Mouse (Mus musculus) liver, embryonic 15.5 days (tissue): ENCODE measurements around the gene Gm20696. TPM values are rescaled to one million over a fixed set of nuclear protein-coding genes. Genes with fewer than 3 reads are reported as not detected.

Experiments
- ATAC-seq: fragments of 200-750 bp; cut with Nextera tagmentation; 2 replicates; pipeline ENCODE4 v1.8.0; 2017; ENCODE audit warnings: moderate number of reproducible peaks, mild to moderate bottlenecking, moderate library complexity; ENCODE audit not compliant: insufficient read depth
- H3K27ac ChIP-seq: fragments of 300-500 bp; sonication (generic); replicated peaks from 2 replicates; pipeline ENCODE4 v1.5.1; 2015; ENCODE audit warnings: mild to moderate bottlenecking, inconsistent platforms
- H3K27me3 ChIP-seq: fragments of 300-500 bp; sonication (generic); 2 replicates; pipeline ENCODE4 v1.6.1; 2015; ENCODE audit warnings: mild to moderate bottlenecking, inconsistent platforms
- H3K36me3 ChIP-seq: fragments of 300-500 bp; sonication (generic); replicated peaks from 2 replicates; pipeline ENCODE4 v1.6.1; 2015; ENCODE audit warnings: moderate library complexity, mild to moderate bottlenecking, inconsistent platforms
- H3K4me1 ChIP-seq: fragments of 300-500 bp; sonication (generic); replicated peaks from 2 replicates; pipeline ENCODE4 v1.6.1; 2015; ENCODE audit warnings: inconsistent platforms
- H3K4me2 ChIP-seq: fragments of 300-500 bp; sonication (generic); 2 replicates; pipeline ENCODE4 v1.6.1; 2015; ENCODE audit warnings: moderate library complexity, mild to moderate bottlenecking, inconsistent platforms
- H3K4me3 ChIP-seq: fragments of 300-500 bp; sonication (generic); replicated peaks from 2 replicates; pipeline ENCODE4 v1.5.1; 2015; ENCODE audit warnings: mild to moderate bottlenecking, inconsistent platforms
- H3K9ac ChIP-seq: fragments of 300-500 bp; sonication (generic); 2 replicates; pipeline ENCODE4 v1.6.1; 2015; ENCODE audit warnings: moderate library complexity, mild to moderate bottlenecking, inconsistent platforms
- H3K9me3 ChIP-seq: fragments of 300-500 bp; sonication (generic); replicated peaks from 2 replicates; pipeline ENCODE4 v1.6.1; 2016; ENCODE audit warnings: inconsistent platforms
- WGBS: fragments of 180-500 bp; shearing (Covaris S2); methylation state at CpG from one replicate; pipeline ENCODE4 v1.1.7; 2015; ENCODE audit warnings: mixed read lengths; ENCODE audit not compliant: insufficient replicate concordance; 5-methylcytosine and 5-hydroxymethylcytosine counted together
- polyA plus RNA-seq: library from polyadenylated mRNA; unstranded; fragments of >200 nt; fragmentation: Nextera tagmentation; extraction: Ambion mirVana; gene quantifications from 2 replicates; pipeline ENCODE4 v1.2.1, GENCODE M21; 2015

Gm20696 gene
- polyA plus RNA-seq, 1 experiment from 2014 or later: 0.75 TPM

- Histone ChIP-seq H3K4me1 (peaks cover 22% of the 10 kb centered on the region), H3K9me3 (no peaks in the 10 kb centered on the region), H3K27me3 (no peaks in the 10 kb centered on the region), H3K9ac (no peak overlapping the region), H3K27ac (no peak overlapping the region), H3K4me2 (no peak overlapping the region), H3K36me3 (no peaks in the 10 kb centered on the region), H3K4me3 (no peak overlapping the region)
- ATAC-seq: no peak
- WGBS: 59% methylated on average over 5 of the region's 5 CpGs
Measured at GRCm38 (mm10) chr6:99280619-99281018, 386.0 kb downstream of the Gm20696 start.

GRCm38 (mm10) chr6:99277251-99277650, 389.3 kb downstream of the Gm20696 start:
- no peak for ATAC-seq
- H3K4me1 ChIP-seq: peaks cover 15% of the 10 kb centered on the region; the same call in 1 of the 2 replicates
- no peak overlapping the region for H3K4me2 ChIP-seq
- no peak overlapping the region for H3K4me3 ChIP-seq
- no peak overlapping the region for H3K9ac ChIP-seq
- no peaks in the 10 kb centered on the region for H3K9me3 ChIP-seq
- H3K36me3 ChIP-seq: no peaks in the 10 kb centered on the region
- 62% methylated on average over 1 of the region's 1 CpGs for WGBS
- H3K27me3 ChIP-seq: no peaks in the 10 kb centered on the region
- H3K27ac ChIP-seq: no peak overlapping the region

GRCm38 (mm10) chr6:99276297-99276653, 390.3 kb downstream of the Gm20696 start:
- Histone ChIP-seq H3K4me1 (peaks cover 23% of the 10 kb centered on the region; the same call in 1 of the 2 replicates), H3K27ac (no peak overlapping the region), H3K27me3 (no peaks in the 10 kb centered on the region), H3K9me3 (no peaks in the 10 kb centered on the region), H3K4me2 (0 out of 2 replicates have a peak overlapping the region, but pooled peaks have one; percentile 0), H3K36me3 (no peaks in the 10 kb centered on the region), H3K9ac (no peak overlapping the region), H3K4me3 (no peak overlapping the region)
- ATAC-seq: no peak
- WGBS: 54% methylated on average over 7 of the region's 7 CpGs

- H3K4me2 ChIP-seq: peak overlapping the region; percentile 0; the same call in 1 of the 2 replicates
- H3K9ac ChIP-seq: no peak overlapping the region
- H3K4me1 ChIP-seq: peaks cover 23% of the 10 kb centered on the region; the same call in 1 of the 2 replicates
- no peaks in the 10 kb centered on the region for H3K27me3 ChIP-seq
- H3K4me3 ChIP-seq: peak overlapping the region; percentile 2; the same call in 1 of the 2 replicates
- no peaks in the 10 kb centered on the region for H3K9me3 ChIP-seq
- ATAC-seq: no peak
- H3K36me3 ChIP-seq: no peaks in the 10 kb centered on the region
- H3K27ac ChIP-seq: no peak overlapping the region
- 45% methylated on average over 21 of the region's 21 CpGs for WGBS
Measured at GRCm38 (mm10) chr6:99275381-99276296, 391.0 kb downstream of the Gm20696 start.

- H3K4me1 ChIP-seq: peaks cover 23% of the 10 kb centered on the region; the same call in 1 of the 2 replicates
Measured at GRCm38 (mm10) chr6:99274667-99275066, 391.9 kb downstream of the Gm20696 start.

DNA sequence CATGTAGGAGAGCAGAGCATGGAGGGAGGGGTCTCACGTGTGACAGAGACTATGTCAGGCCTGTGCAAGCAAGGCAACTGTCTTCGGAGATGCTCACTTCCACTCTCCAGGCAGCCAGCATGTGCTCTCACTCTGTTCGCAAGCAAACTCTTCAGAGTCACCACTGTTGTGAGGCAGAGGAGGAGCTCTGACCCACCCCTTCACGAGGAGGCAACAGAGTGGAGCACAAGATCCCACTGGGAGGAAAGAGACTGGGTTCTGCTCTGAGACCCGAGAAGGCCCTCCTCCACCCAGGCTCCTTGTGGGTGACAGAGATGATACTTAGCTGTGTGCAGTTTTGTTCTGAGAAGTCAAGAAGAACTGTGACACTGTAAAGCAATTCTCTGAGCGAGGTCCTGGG, 392.4 kb downstream of the Gm20696 start:
- H3K36me3 ChIP-seq: no peaks in the 10 kb centered on the region
- H3K4me1 ChIP-seq: peaks cover 23% of the 10 kb centered on the region; the same call in 1 of the 2 replicates
- no peak for ATAC-seq
- H3K4me3 ChIP-seq: no peak overlapping the region
- WGBS: 49% methylated on average over 6 of the region's 6 CpGs
- H3K9me3 ChIP-seq: no peaks in the 10 kb centered on the region
- no peaks in the 10 kb centered on the region for H3K27me3 ChIP-seq
- no peak overlapping the region for H3K9ac ChIP-seq
- no peak overlapping the region for H3K4me2 ChIP-seq
- H3K27ac ChIP-seq: no peak overlapping the region

More at GRCm38 (mm10) chr6:99274667-99275066, 391.9 kb downstream of the Gm20696 start:
- Histone ChIP-seq H3K36me3 (no peaks in the 10 kb centered on the region), H3K27me3 (no peaks in the 10 kb centered on the region), H3K4me3 (no peak overlapping the region), H3K9ac (no peak overlapping the region), H3K27ac (no peak overlapping the region), H3K4me2 (no peak overlapping the region), H3K9me3 (no peaks in the 10 kb centered on the region)
- ATAC-seq: no peak
- WGBS: 67% methylated on average over 5 of the region's 5 CpGs

- Histone ChIP-seq H3K4me3 (no peak overlapping the region), H3K9me3 (no peaks in the 10 kb centered on the region), H3K36me3 (no peaks in the 10 kb centered on the region), H3K27ac (no peak overlapping the region), H3K4me1 (peaks cover 23% of the 10 kb centered on the region; the same call in 1 of the 2 replicates), H3K9ac (no peak overlapping the region), H3K27me3 (no peaks in the 10 kb centered on the region), H3K4me2 (no peak overlapping the region)
- WGBS: 66% methylated on average over 5 of the region's 5 CpGs
- ATAC-seq: no peak
Measured at GRCm38 (mm10) chr6:99273177-99273576, 393.4 kb downstream of the Gm20696 start.

- H3K9ac ChIP-seq: no peak overlapping the region
- WGBS: 59% methylated on average over 3 of the region's 3 CpGs
- no peak overlapping the region for H3K27ac ChIP-seq
- no peaks in the 10 kb centered on the region for H3K27me3 ChIP-seq
- peaks cover 22% of the 10 kb centered on the region; the same call in 1 of the 2 replicates for H3K4me1 ChIP-seq
- H3K4me2 ChIP-seq: no peak overlapping the region
- no peak for ATAC-seq
- no peaks in the 10 kb centered on the region for H3K9me3 ChIP-seq
- H3K4me3 ChIP-seq: no peak overlapping the region
- no peaks in the 10 kb centered on the region for H3K36me3 ChIP-seq
Measured at GRCm38 (mm10) chr6:99272174-99272573, 394.4 kb downstream of the Gm20696 start.

- 66% methylated on average over 7 of the region's 7 CpGs for WGBS
- no peak for ATAC-seq
- H3K27ac ChIP-seq: no peak overlapping the region
Measured at GRCm38 (mm10) chr6:99271741-99272140, 394.9 kb downstream of the Gm20696 start.

GRCm38 (mm10) chr6:99269921-99270320, 396.7 kb downstream of the Gm20696 start:
- Histone ChIP-seq H3K4me3 (no peak overlapping the region), H3K4me1 (peaks cover 27% of the 10 kb centered on the region), H3K9me3 (no peaks in the 10 kb centered on the region), H3K4me2 (no peak overlapping the region), H3K27me3 (no peaks in the 10 kb centered on the region), H3K27ac (no peak overlapping the region), H3K36me3 (no peaks in the 10 kb centered on the region), H3K9ac (no peak overlapping the region)
- no peak for ATAC-seq
- 48% methylated on average over 6 of the region's 6 CpGs for WGBS

More at GRCm38 (mm10) chr6:99271741-99272140, 394.9 kb downstream of the Gm20696 start:
- Histone ChIP-seq H3K27me3 (no peaks in the 10 kb centered on the region), H3K4me2 (no peak overlapping the region), H3K36me3 (no peaks in the 10 kb centered on the region), H3K4me1 (peaks cover 21% of the 10 kb centered on the region; the same call in 1 of the 2 replicates), H3K9me3 (no peaks in the 10 kb centered on the region), H3K4me3 (no peak overlapping the region), H3K9ac (no peak overlapping the region)
